Mouse (Mus musculus) urinary bladder, postnatal 36 days (tissue): ENCODE results near the gene Slc46a2.

Experiments
- DNase-seq, 2 experiments: peaks; one replicate each; pipeline ENCODE4 v3.0.0; 2022; ENCODE audit warnings: low spot score in 2 of 2, mixed read lengths in 1 of 2

Gene Slc46a2

GRCm38 (mm10) chr4:59914608-59915403 is at the start of gene Slc46a2:
Gene Slc46a2, minus strand, starts transcription at chr4:59915056.
- DNase-seq = peak in 1 of 2 experiments; percentile 19

- DNase-seq = no peak
These were observed 48.8 kb upstream of the Slc46a2 start, which contains the start of gene Mup6 for GRCm38 (mm10) chr4:59963405-59964344. Gene Mup6, plus strand, starts transcription at chr4:59964294.

- DNase-seq = no peak
These were observed 45.8 kb upstream of the Slc46a2 start, which contains the start of gene Mup4 for GRCm38 (mm10) chr4:59960610-59961009. Gene Mup4, minus strand, starts transcription at chr4:59960710.

GRCm38 (mm10) chr4:59937543-59937942 is 22.7 kb upstream of the Slc46a2 start:
- DNase-seq = no peak

- peak in 1 of 2 experiments; percentile 26 for DNase-seq
These were observed 17.8 kb upstream of the Slc46a2 start for GRCm38 (mm10) chr4:59932505-59933281.

GRCm38 (mm10) chr4:59928347-59928746 is 13.5 kb upstream of the Slc46a2 start:
- DNase-seq = peak; percentile 59 to 75

- DNase-seq = no peak
These were observed 12.8 kb upstream of the Slc46a2 start for GRCm38 (mm10) chr4:59927666-59928065.

- DNase-seq = no peak
These were observed 10.2 kb upstream of the Slc46a2 start for GRCm38 (mm10) chr4:59925082-59925481.

GRCm38 (mm10) chr4:59917966-59918365 is 3.1 kb upstream of the Slc46a2 start:
- DNase-seq = no peak

GRCm38 (mm10) chr4:59908785-59909184 is 6.1 kb downstream of the Slc46a2 start:
- no peak for DNase-seq

GRCm38 (mm10) chr4:59907657-59908230 is 7.1 kb downstream of the Slc46a2 start:
- no peak for DNase-seq

GRCm38 (mm10) chr4:59907092-59907491 is 7.8 kb downstream of the Slc46a2 start:
- no peak for DNase-seq

- DNase-seq = no peak
These were observed 12.3 kb downstream of the Slc46a2 start for GRCm38 (mm10) chr4:59902547-59902946.

- DNase-seq = no peak
These were observed 13.0 kb downstream of the Slc46a2 start for GRCm38 (mm10) chr4:59901810-59902209.

- DNase-seq = no peak
These were observed 16.3 kb downstream of the Slc46a2 start for GRCm38 (mm10) chr4:59898521-59898919.

- DNase-seq = no peak
These were observed 16.9 kb downstream of the Slc46a2 start for GRCm38 (mm10) chr4:59897814-59898520.

- no peak for DNase-seq
These were observed 18.9 kb downstream of the Slc46a2 start for GRCm38 (mm10) chr4:59896000-59896399.

GRCm38 (mm10) chr4:59894977-59895575 is 19.8 kb downstream of the Slc46a2 start:
- no peak for DNase-seq

- DNase-seq = no peak
These were observed 20.4 kb downstream of the Slc46a2 start for GRCm38 (mm10) chr4:59894415-59894814.

- DNase-seq = no peak
These were observed 22.1 kb downstream of the Slc46a2 start for GRCm38 (mm10) chr4:59892731-59893130.
